Mouse (Mus musculus): ENCODE measurements around the gene Rnf6. TPM values are rescaled to one million over a fixed set of nuclear protein-coding genes. Genes with fewer than 3 reads are reported as not detected.

Rnf6 gene
- 37.3 TPM for polyA plus RNA-seq (2014; fragmentation: Illumina TruSeq; extraction: RNeasy Lipid Tissue Mini Kit (QIAGEN cat#74804); ENCODE audit: low read depth, low replicate concordance)

DNA sequence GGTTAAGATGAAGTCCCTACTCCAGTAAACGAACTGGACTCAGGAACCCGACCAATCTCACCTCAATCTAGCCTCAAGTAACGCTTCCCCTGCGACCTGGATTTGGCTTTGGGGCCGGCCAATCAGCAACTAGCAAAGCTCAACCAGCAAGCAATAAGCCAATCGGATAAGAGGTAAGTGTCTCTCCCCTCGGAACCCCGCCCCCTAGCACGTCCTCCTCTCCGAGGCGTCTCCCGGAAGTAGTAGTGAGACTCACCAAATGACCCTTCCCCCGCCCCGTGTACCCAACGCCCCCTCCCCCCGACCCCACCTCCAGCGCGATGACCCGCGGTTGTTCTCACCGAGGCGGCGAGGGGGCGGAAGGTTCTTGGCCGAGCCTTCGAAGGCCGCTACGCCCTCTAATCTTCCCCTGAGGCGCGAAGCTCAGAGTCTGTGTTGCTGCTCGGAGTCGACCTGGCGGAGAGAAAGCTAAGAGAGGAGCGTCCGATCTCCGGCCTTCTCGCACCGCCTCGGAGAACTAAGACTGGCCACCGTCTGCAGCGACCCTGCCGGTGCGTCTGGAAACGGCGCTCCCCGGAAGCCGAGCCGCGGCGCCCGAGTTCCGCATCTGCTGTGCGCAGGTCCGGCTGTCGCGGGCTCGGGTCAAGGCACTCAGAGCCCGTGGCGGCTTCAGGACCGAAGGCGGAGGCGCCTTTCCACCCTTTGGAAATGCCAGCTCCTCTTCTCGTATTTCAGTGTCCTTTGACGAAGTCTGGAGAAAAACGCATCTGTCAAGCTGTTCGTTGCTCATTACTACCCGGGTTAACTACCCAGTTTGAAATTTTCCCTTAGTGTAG is at the start of gene Rnf6:
Gene Rnf6 (minus strand): TSS at position 677 of the 836 bp plus-strand sequence.

DNA sequence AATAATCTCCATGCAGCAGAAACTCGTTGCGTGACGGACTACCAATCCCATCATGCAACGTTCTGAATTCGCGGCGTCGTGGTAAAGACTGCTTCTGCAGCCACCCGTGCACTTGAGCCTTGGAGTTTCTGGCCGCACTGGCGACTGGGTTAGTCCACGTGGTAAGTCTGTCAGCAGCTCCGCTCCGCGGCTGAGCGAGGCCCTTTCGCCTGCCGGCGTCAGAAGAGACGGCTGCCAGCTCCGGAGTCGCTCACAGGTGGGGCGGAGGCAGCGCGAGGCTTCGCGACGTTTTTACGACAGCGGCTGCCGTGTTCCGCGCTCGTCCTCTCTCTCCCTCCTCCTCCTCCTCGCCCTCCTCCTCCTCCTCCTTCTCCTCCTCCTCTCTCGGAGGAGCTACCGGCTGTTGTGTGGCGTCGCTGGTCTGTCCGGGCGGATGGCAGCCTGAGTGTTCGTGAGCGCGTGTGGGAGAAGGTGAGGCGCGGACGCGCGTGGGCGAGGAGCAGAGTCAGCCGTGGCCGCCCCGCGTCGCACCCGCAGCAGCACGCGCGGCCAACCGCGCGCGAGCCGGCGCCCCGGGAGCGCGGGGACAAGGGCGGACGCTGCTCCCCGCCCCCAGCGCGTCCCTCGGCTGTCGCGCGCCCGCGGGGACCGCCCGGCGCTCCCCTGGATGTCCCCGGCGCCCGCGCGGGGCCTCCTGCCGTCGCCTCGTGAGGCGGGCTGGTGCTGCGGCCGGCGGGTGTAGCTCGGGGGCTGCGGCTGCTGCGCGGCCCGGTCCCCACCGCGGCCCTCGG is 9.7 kb upstream of the Rnf6 start, which contains the start of gene Cdk8:
Gene Cdk8 (plus strand): TSS at position 367 of the 791 bp plus-strand sequence.

DNA sequence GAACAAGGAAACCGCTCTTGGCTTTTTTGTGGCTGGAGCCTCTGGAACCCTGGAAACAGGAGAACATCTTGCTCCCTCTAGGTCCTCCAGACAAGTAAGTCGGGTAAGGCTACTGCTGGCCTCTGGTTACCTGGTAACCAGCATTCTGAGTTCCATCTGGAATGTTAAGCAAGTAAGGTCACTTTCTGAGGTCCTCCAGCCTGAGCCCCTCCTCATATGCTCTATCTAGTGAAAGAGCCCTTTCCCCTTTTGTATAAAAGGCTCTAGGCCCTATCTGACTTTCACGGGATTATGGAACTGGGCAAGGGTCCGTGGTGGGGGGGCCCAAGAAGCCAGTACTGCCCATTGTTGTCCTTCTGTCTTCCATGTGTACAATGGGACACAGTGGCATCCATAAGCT is 36.2 kb downstream of the Rnf6 start, which contains the start of gene 1700001J03Rik:
Gene 1700001J03Rik (minus strand): TSS at position 101 of the 400 bp plus-strand sequence.

DNA sequence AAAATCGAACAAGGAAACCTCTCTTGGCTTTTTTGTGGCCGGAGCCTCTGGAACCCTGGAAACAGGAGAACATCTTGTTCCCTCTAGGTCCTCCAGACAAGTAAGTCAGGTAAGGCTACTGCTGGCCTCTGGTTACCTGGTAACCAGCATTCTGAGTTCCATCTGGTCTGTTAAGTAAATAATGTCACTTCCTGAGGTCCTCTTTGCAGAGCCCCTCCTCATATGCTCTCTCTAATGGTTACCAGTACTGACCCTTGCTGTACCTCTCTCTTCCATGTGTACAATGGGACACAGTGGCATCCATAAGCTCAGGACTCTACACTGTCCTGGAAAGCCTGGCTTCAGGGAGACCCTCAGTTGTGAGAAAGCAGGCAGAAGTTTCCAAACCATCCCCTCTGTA is 50.7 kb downstream of the Rnf6 start, which contains the start of gene Gm6309:
Gene Gm6309 (minus strand): TSS at position 101 of the 400 bp plus-strand sequence.

DNA sequence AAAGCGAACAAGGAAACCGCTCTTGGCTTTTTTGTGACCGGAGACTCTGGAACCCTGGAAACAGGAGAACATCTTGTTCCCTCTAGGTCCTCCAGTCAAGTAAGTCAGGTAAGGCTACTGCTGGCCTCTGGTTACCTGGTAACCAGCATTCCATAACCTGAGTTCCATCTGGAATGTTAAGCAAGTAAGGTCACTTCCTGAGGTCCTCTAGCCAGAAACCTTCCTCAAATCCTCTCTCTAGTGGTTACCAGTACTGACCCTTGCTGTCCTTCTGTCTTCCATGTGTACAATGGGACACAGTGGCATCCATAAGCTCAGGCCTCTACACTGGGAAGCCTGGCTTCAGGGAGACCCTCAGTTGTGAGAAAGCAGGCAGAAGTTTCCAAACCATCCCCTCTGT is 60.9 kb downstream of the Rnf6 start, which contains the start of gene Gm5565:
Gene Gm5565 (minus strand): TSS at position 101 of the 400 bp plus-strand sequence.

Other genes starting within 250 kb of the Rnf6 start
- 0.71 TPM for gene Cyp3a25, start 211.9 kb downstream of the Rnf6 start, polyA plus RNA-seq (2014; fragmentation: Illumina TruSeq; extraction: RNeasy Lipid Tissue Mini Kit (QIAGEN cat#74804); ENCODE audit: low read depth, low replicate concordance)
- gene Cyp3a59, start 142.3 kb downstream of the Rnf6 start, polyA plus RNA-seq (2014; fragmentation: Illumina TruSeq; extraction: RNeasy Lipid Tissue Mini Kit (QIAGEN cat#74804); ENCODE audit: low read depth, low replicate concordance): 0.24 TPM
- gene Gm5565, start 61.0 kb downstream of the Rnf6 start, polyA plus RNA-seq (2014; fragmentation: Illumina TruSeq; extraction: RNeasy Lipid Tissue Mini Kit (QIAGEN cat#74804); ENCODE audit: low read depth, low replicate concordance): not detected
- gene Gm6309, start 50.8 kb downstream of the Rnf6 start, polyA plus RNA-seq (2014; fragmentation: Illumina TruSeq; extraction: RNeasy Lipid Tissue Mini Kit (QIAGEN cat#74804); ENCODE audit: low read depth, low replicate concordance): not detected
- gene 1700001J03Rik, start 36.3 kb downstream of the Rnf6 start, polyA plus RNA-seq (2014; fragmentation: Illumina TruSeq; extraction: RNeasy Lipid Tissue Mini Kit (QIAGEN cat#74804); ENCODE audit: low read depth, low replicate concordance): 1.3 TPM
- 21.4 TPM for gene Cdk8, start 9.7 kb upstream of the Rnf6 start, polyA plus RNA-seq (2014; fragmentation: Illumina TruSeq; extraction: RNeasy Lipid Tissue Mini Kit (QIAGEN cat#74804); ENCODE audit: low read depth, low replicate concordance)
- gene Wasf3, start 163.4 kb upstream of the Rnf6 start, polyA plus RNA-seq (2014; fragmentation: Illumina TruSeq; extraction: RNeasy Lipid Tissue Mini Kit (QIAGEN cat#74804); ENCODE audit: low read depth, low replicate concordance): 0.52 TPM

Data from heart, adult 10 weeks (tissue).